In the genomic region with DNA sequence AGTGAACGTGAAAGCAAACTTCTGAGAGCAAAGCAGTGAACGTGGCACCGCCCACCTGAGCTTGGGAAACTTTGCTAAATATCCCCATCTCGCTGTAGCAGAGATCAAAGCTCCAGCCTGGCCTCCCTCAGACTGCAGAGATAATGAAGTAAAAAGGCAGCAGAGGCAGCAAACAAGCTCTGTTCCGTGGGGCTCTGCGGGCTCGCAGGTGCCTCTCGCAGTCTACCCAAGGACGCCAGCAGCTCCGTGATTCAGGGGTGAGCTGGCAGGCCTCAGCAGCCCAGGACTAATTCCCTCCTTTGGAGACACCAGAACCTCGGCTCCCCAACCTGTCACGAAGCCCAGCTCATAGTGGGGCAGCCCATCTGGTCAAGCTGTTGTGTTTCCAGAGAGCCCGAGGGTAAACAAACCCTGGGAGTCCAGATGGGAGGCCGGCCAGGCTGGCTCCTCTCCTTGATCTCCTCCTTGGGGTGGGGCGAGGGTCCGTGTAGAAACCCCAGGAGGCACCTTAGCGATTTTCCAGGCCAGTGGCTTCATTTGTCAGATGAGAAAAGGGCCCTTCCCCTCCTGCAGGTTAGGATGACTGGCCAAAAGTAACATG, we compare ENCODE assay signal across 9 mouse cellular contexts.
DNase-seq lines count a peak whose midpoint lies in the region; ATAC-seq lines count a peak whose summit lies in the region.
"Had no signal": no experiment of that assay in that cellular context is flagged by ENCODE, and none has a peak within 500 bp of the region (broad histone marks: within the 10 kb centered on the region; RNA-seq: fewer than 3 reads in every experiment).

No protein-coding gene starts in this region.

- H3K36me3 ChIP-seq in liver, embryonic 11.5 days (ENCODE audit: control insufficient read depth, insufficient read depth, low read length) = no peaks in the 10 kb centered on the region
- no peaks in the 10 kb centered on the region for H3K36me3 ChIP-seq in hindbrain, embryonic 16.5 days (ENCODE audit: control insufficient read depth, insufficient read depth, low read length)

- no peak overlapping the region for H3K9ac ChIP-seq in liver, embryonic 11.5 days (ENCODE audit: low read depth, low read length)
- H3K9ac ChIP-seq in hindbrain, embryonic 16.5 days (ENCODE audit: low read depth, low read length) = no peak overlapping the region; the same call in 1 of the 2 replicates

- no peak for DNase-seq in liver, embryonic 11.5 days (ENCODE audit: low spot score)
- no peak for DNase-seq in liver
- peak; percentile 87 for DNase-seq in cerebellum, adult 9-11 months
- DNase-seq in neural tube, embryonic 10.5 days (ENCODE audit: extremely low spot score, low spot score) = peak; percentile 36
- DNase-seq in layer of hippocampus, adult 9-10 months (ENCODE audit: low spot score) = no peak
- no peak for DNase-seq in left cerebral cortex, adult 11 months (ENCODE audit: low spot score)
- DNase-seq in right cerebral cortex, postnatal 14 days = no peak

- H3K4me3 ChIP-seq in liver, embryonic 11.5 days (ENCODE audit: low read depth, low read length) = no peak overlapping the region
- H3K4me3 ChIP-seq in hindbrain, embryonic 16.5 days (ENCODE audit: low read length) = no peak overlapping the region

- H3K4me1 ChIP-seq in liver, embryonic 11.5 days (replicated peaks; ENCODE audit: control insufficient read depth, insufficient read depth, low read length) = no peaks in the 10 kb centered on the region
- peaks cover 27% of the 10 kb centered on the region for H3K4me1 ChIP-seq in hindbrain, embryonic 16.5 days (ENCODE audit: control insufficient read depth, insufficient read depth, low read depth, low read length)

- no peak for ATAC-seq in liver, embryonic 11.5 days (replicated peaks; ENCODE audit: low FRiP score)
- 0 out of 2 replicates have a peak, but pooled peaks have one; percentile 32 for ATAC-seq in hindbrain, embryonic 16.5 days

- H3K27me3 ChIP-seq in liver, embryonic 11.5 days (replicated peaks; ENCODE audit: control insufficient read depth, insufficient read depth, low read length) = no peaks in the 10 kb centered on the region
- H3K27me3 ChIP-seq in hindbrain, embryonic 16.5 days (replicated peaks; ENCODE audit: control insufficient read depth, insufficient read depth, low read length) = peaks cover 2% of the 10 kb centered on the region; the same call in 1 of the 2 replicates

- H3K9me3 ChIP-seq in liver, embryonic 11.5 days (ENCODE audit: control insufficient read depth, low read length) = no peaks in the 10 kb centered on the region
- no peaks in the 10 kb centered on the region for H3K9me3 ChIP-seq in hindbrain, embryonic 16.5 days (ENCODE audit: control insufficient read depth, low read length)

- no peak overlapping the region for H3K27ac ChIP-seq in liver, embryonic 11.5 days (ENCODE audit: low read depth, low read length)
- peak overlapping the region; percentile 35; the same call in 1 of the 2 replicates for H3K27ac ChIP-seq in hindbrain, embryonic 16.5 days (ENCODE audit: low read depth, low read length)
- H3K27ac ChIP-seq: macrophage had no signal

- 12% methylated on average over 17 of the region's 17 CpGs for WGBS in liver, embryonic 11.5 days
- WGBS in hindbrain, embryonic 16.5 days = 6% methylated on average over 17 of the region's 17 CpGs

- H3K4me2 ChIP-seq in liver, embryonic 11.5 days = peak overlapping the region; percentile 25; the same call in 1 of the 2 replicates
- 0 out of 2 replicates have a peak overlapping the region, but pooled peaks have one; percentile 5 for H3K4me2 ChIP-seq in hindbrain, embryonic 16.5 days (ENCODE audit: low read length)

Comparison
In these comparisons a context has a peak if more than half of its experiments do, and no peak if none do; other contexts are left out.
1. DNase-seq: peak in cerebellum, adult 9-11 months (single experiment) and neural tube, embryonic 10.5 days (single experiment); none in liver, embryonic 11.5 days (single experiment), liver (single experiment), layer of hippocampus, adult 9-10 months (single experiment), left cerebral cortex, adult 11 months (single experiment) and right cerebral cortex, postnatal 14 days (single experiment).